Mouse (Mus musculus) liver, embryonic 14.5 days (tissue): ENCODE results near the gene Plcb1. TPM values are rescaled to one million over a fixed set of nuclear protein-coding genes. Genes with fewer than 3 reads are reported as not detected.

Experiments
- ATAC-seq: fragments of 200-750 bp; cut with Nextera tagmentation; 2 replicates; pipeline ENCODE4 v1.8.0; 2017; ENCODE audit warnings: moderate number of reproducible peaks, mild to moderate bottlenecking, moderate library complexity; ENCODE audit not compliant: insufficient read depth
- DNase-seq, 3 experiments: peaks; one replicate each; pipeline ENCODE4 v3.0.0-alpha.2; 2012 to 2013; ENCODE audit warnings: low read depth in 3 of 3, low spot score in 3 of 3
- H3K27ac ChIP-seq: fragments of 300-500 bp; sonication (generic); 2 replicates; pipeline ENCODE4 v1.5.1; 2014; ENCODE audit warnings: moderate library complexity, mild to moderate bottlenecking, control low read depth, inconsistent platforms
- H3K27me3 ChIP-seq: fragments of 300-500 bp; sonication (generic); 2 replicates; pipeline ENCODE4 v1.6.1; 2014; ENCODE audit warnings: mild to moderate bottlenecking, low read length, moderate library complexity; ENCODE audit not compliant: control insufficient read depth, insufficient read depth
- H3K36me3 ChIP-seq: fragments of 300-500 bp; sonication (generic); replicated peaks from 2 replicates; pipeline ENCODE4 v1.6.1; 2014; ENCODE audit warnings: low read depth; ENCODE audit not compliant: control insufficient read depth, insufficient read depth
- H3K4me1 ChIP-seq, 2 experiments: fragments of 200-500 bp in 1 of 2; fragments of 300-500 bp in 1 of 2; sonication (generic) in 1 of 2; replicated peaks; 2 replicates each; pipeline ENCODE4 v1.6.1; 2012 to 2014; ENCODE audit warnings: antibody characterized with exemption in 1 of 2, inconsistent platforms in 1 of 2, low read length in 1 of 2; ENCODE audit not compliant: control insufficient read depth in 2 of 2, insufficient read depth in 2 of 2
- H3K4me2 ChIP-seq: fragments of 300-500 bp; sonication (generic); 2 replicates; pipeline ENCODE4 v1.6.1; 2014; ENCODE audit warnings: low read depth, mild to moderate bottlenecking, control low read depth, moderate library complexity
- H3K4me3 ChIP-seq, 2 experiments: fragments of 200-500 bp in 1 of 2; fragments of 300-500 bp in 1 of 2; sonication (generic) in 1 of 2; 2 replicates each; pipeline ENCODE4 v1.5.1; 2012 to 2014; ENCODE audit warnings: low read depth in 2 of 2, low read length in 2 of 2, mild to moderate bottlenecking in 2 of 2, control low read depth in 1 of 2, inconsistent platforms in 1 of 2, moderate library complexity in 1 of 2; ENCODE audit not compliant: insufficient read depth in 1 of 2
- H3K9ac ChIP-seq: fragments of 300-500 bp; sonication (generic); replicated peaks from 2 replicates; pipeline ENCODE4 v1.6.1; 2014; ENCODE audit warnings: mild to moderate bottlenecking, control low read depth, moderate library complexity
- H3K9me3 ChIP-seq: fragments of 300-500 bp; sonication (generic); 2 replicates; pipeline ENCODE4 v1.6.1; 2016; ENCODE audit warnings: low read length, mixed read lengths; ENCODE audit not compliant: control insufficient read depth
- CTCF ChIP-seq: IDR thresholded peaks from 2 replicates; pipeline ENCODE4 v1.5.1; 2016; ENCODE audit warnings: antibody characterized with exemption, low read depth, control low read depth
- EP300 ChIP-seq: IDR thresholded peaks from 2 replicates; pipeline ENCODE4 v1.6.1; 2016; ENCODE audit warnings: antibody characterized with exemption, low read depth
- WGBS: fragments of 180-500 bp; shearing (Covaris S2); extraction: QIAGEN DNeasy Blood & Tissue Kit; methylation state at CpG from one replicate; pipeline ENCODE4 v1.1.7; 2014; ENCODE audit not compliant: insufficient replicate concordance; 5-methylcytosine and 5-hydroxymethylcytosine counted together
- polyA plus RNA-seq, 2 experiments: library from polyadenylated mRNA; depleted of rRNA in 1 of 2; stranded (reverse) in 1 of 2; unstranded in 1 of 2; fragments of >200 nt; fragmentation: Nextera tagmentation in 1 of 2; extraction: Ambion mirVana in 1 of 2; gene quantifications; 2 replicates each; pipeline versions ENCODE4 v1.2.1 to v1.2.3; 2012 to 2014

The Plcb1 gene
- polyA plus RNA-seq, 2 experiments = 0.56 to 3.0 TPM

- Histone ChIP-seq H3K27ac (no peak overlapping the region), H3K9me3 (no peaks in the 10 kb centered on the region), H3K27me3 (no peaks in the 10 kb centered on the region), H3K4me1 (no peaks in the 10 kb centered on the region), H3K36me3 (no peaks in the 10 kb centered on the region), H3K4me3 (no peak overlapping the region), H3K4me2 (no peak overlapping the region), H3K9ac (no peak overlapping the region)
- no peak for DNase-seq
- no peak for TF ChIP-seq CTCF
- TF ChIP-seq EP300 = no peak
- ATAC-seq = no peak
- WGBS = 71% methylated on average over 4 of the region's 4 CpGs
Measured at GRCm38 (mm10) chr2:135153248-135153647, 367.4 kb downstream of the Plcb1 start.

GRCm38 (mm10) chr2:135156055-135156454 lies 370.2 kb downstream of the Plcb1 start:
- ATAC-seq (no peak), DNase-seq (no peak)
- H3K9me3 ChIP-seq = no peaks in the 10 kb centered on the region
- no peak overlapping the region for H3K9ac ChIP-seq
- H3K4me3 ChIP-seq = no peak overlapping the region
- no peak overlapping the region for H3K27ac ChIP-seq
- no peaks in the 10 kb centered on the region for H3K36me3 ChIP-seq
- 54% methylated on average over 7 of the region's 7 CpGs for WGBS
- no peaks in the 10 kb centered on the region; a peak in 1 of 4 replicates for H3K4me1 ChIP-seq
- TF ChIP-seq EP300 = no peak
- no peak for TF ChIP-seq CTCF
- no peak overlapping the region for H3K4me2 ChIP-seq
- no peaks in the 10 kb centered on the region for H3K27me3 ChIP-seq

- H3K36me3 ChIP-seq = no peaks in the 10 kb centered on the region
- H3K27ac ChIP-seq = no peak overlapping the region
- H3K4me3 ChIP-seq = no peak overlapping the region
- no peak for DNase-seq
- H3K9me3 ChIP-seq = no peaks in the 10 kb centered on the region
- H3K27me3 ChIP-seq = no peaks in the 10 kb centered on the region
- WGBS = 68% methylated on average over 2 of the region's 2 CpGs
- no peaks in the 10 kb centered on the region; a peak in 1 of 4 replicates for H3K4me1 ChIP-seq
- H3K9ac ChIP-seq = no peak overlapping the region
- TF ChIP-seq CTCF (no peak), EP300 (no peak)
- ATAC-seq = no peak
- no peak overlapping the region for H3K4me2 ChIP-seq
Measured at GRCm38 (mm10) chr2:135157961-135158360, 372.1 kb downstream of the Plcb1 start.

- TF ChIP-seq CTCF (no peak), EP300 (peak; percentile 51)
- Histone ChIP-seq H3K4me1 (no peaks in the 10 kb centered on the region; a peak in 1 of 4 replicates), H3K9me3 (no peaks in the 10 kb centered on the region), H3K27ac (no peak overlapping the region), H3K27me3 (no peaks in the 10 kb centered on the region), H3K9ac (no peak overlapping the region), H3K4me2 (no peak overlapping the region), H3K36me3 (no peaks in the 10 kb centered on the region), H3K4me3 (no peak overlapping the region)
- no peak for DNase-seq
- peak; percentile 65 for ATAC-seq
- WGBS = 43% methylated on average over 4 of the region's 4 CpGs
Measured at GRCm38 (mm10) chr2:135161673-135162072, 375.8 kb downstream of the Plcb1 start.

- Histone ChIP-seq H3K4me3 (no peak overlapping the region), H3K9ac (no peak overlapping the region), H3K4me1 (no peaks in the 10 kb centered on the region; a peak in 1 of 4 replicates), H3K4me2 (no peak overlapping the region), H3K27ac (no peak overlapping the region), H3K36me3 (no peaks in the 10 kb centered on the region), H3K9me3 (no peaks in the 10 kb centered on the region), H3K27me3 (no peaks in the 10 kb centered on the region)
- TF ChIP-seq CTCF = no peak
- no peak for TF ChIP-seq EP300
- ATAC-seq = no peak
- no peak for DNase-seq
- WGBS = 24% methylated on average over 3 of the region's 3 CpGs
Measured at GRCm38 (mm10) chr2:135165512-135165911, 379.6 kb downstream of the Plcb1 start.
